ENCODE assay signal across 9 mouse cellular contexts in genomic region chr5:119691075-119691474, GRCm38 (mm10). TPM values are rescaled to one million over a fixed set of nuclear protein-coding genes. Genes with fewer than 3 reads are reported as not detected.
A peak's percentile ranks its signal among the peaks of the same experiment; 100 is the strongest.
DNase-seq lines count a peak whose midpoint lies in the region; ATAC-seq and TF ChIP-seq lines count a peak whose summit lies in the region.
"Had no signal": no experiment of that assay in that cellular context is flagged by ENCODE, and none has a peak within 500 bp of the region (broad histone marks: within the 10 kb centered on the region; RNA-seq: fewer than 3 reads in every experiment).

No protein-coding gene starts in this region.

- peak; percentile 38 for TF ChIP-seq RAD21 in MEL (IDR thresholded peaks at IDR 0.05; ENCODE audit: low read depth, low read length)

- H3K79me2 ChIP-seq in MEL (ENCODE audit: control insufficient read depth, insufficient read depth, low read length, poor library complexity): no peaks in the 10 kb centered on the region

- WGBS in lung, embryonic 14.5 days: under 1% methylated on average over 13 of the region's 13 CpGs

- TF ChIP-seq EP300 in MEL (IDR thresholded peaks at IDR 0.05; ENCODE audit: low read depth in 1 of 2, low read length in 2 of 2): no peak

- peak; percentile 39 for DNase-seq in cerebellum, adult 11 months
- peak; percentile 12 for DNase-seq in MEL (ENCODE audit: low read depth, low spot score)
- peak; percentile 82 to 87 for DNase-seq in cerebellum, postnatal 14 days
- DNase-seq in gastrocnemius, postnatal 25 days: peak; percentile 38
- peak; percentile 54 to 77 for DNase-seq in layer of hippocampus, adult 18-20 months (ENCODE audit: low spot score in 2 of 2)
- peak; percentile 96 for DNase-seq in lung, embryonic 14.5 days
- peak; percentile 56 for DNase-seq in skeletal muscle tissue, adult 2 months (ENCODE audit: low read depth, low spot score)

- no peaks in the 10 kb centered on the region for H3K4me1 ChIP-seq in MEL (ENCODE audit: control insufficient read depth in 1 of 2, insufficient read depth in 2 of 2, low read length in 2 of 2)
- H3K4me1 ChIP-seq in lung, embryonic 14.5 days (ENCODE audit: insufficient read depth): peaks cover 18% of the 10 kb centered on the region

- no peak overlapping the region for H3K4me2 ChIP-seq in lung, embryonic 14.5 days

- TF ChIP-seq POLR2A in MEL (IDR thresholded peaks at IDR 0.05; ENCODE audit: control insufficient read depth in 1 of 2, insufficient read depth in 1 of 2, low read depth in 1 of 2, low read length in 2 of 2, poor library complexity in 1 of 2): no peak

- H3K27ac ChIP-seq in MEL (ENCODE audit: control insufficient read depth, low read depth, low read length): no peak overlapping the region
- no peak overlapping the region for H3K27ac ChIP-seq in lung, embryonic 14.5 days (ENCODE audit: low read depth)

- H3K27me3 ChIP-seq in MEL (ENCODE audit: control insufficient read depth in 1 of 2, insufficient read depth in 2 of 2, low read length in 2 of 2): no peaks in the 10 kb centered on the region
- peaks cover 36% of the 10 kb centered on the region for H3K27me3 ChIP-seq in lung, embryonic 14.5 days (ENCODE audit: insufficient read depth, low read length)

- H3K9me3 ChIP-seq in MEL (replicated peaks; ENCODE audit: insufficient read depth, low read length): no peaks in the 10 kb centered on the region
- no peaks in the 10 kb centered on the region for H3K9me3 ChIP-seq in lung, embryonic 14.5 days (ENCODE audit: low read depth, low read length)

- ATAC-seq in cerebellum, adult (ENCODE audit: insufficient number of reproducible peaks, low FRiP score, low TSS enrichment): no peak; the same call in 1 of the 2 replicates
- no peak for ATAC-seq in lung, embryonic 14.5 days (ENCODE audit: insufficient read depth)

- H3K9ac ChIP-seq in MEL (ENCODE audit: control insufficient read depth, low read depth, low read length, poor library complexity, severe bottlenecking): no peak overlapping the region
- no peak overlapping the region for H3K9ac ChIP-seq in lung, embryonic 14.5 days

- H3K36me3 ChIP-seq in MEL (ENCODE audit: control insufficient read depth in 1 of 2, insufficient read depth in 2 of 2, low read length in 2 of 2): no peaks in the 10 kb centered on the region
- no peaks in the 10 kb centered on the region for H3K36me3 ChIP-seq in lung, embryonic 14.5 days (ENCODE audit: insufficient read depth)
- H3K36me3 ChIP-seq: G1E had no signal

- H3K4me3 ChIP-seq in MEL (ENCODE audit: control insufficient read depth in 1 of 2, insufficient read depth in 1 of 2, low read depth in 2 of 2, low read length in 2 of 2): no peak overlapping the region
- no peak overlapping the region for H3K4me3 ChIP-seq in lung, embryonic 14.5 days (ENCODE audit: low read depth, low read length)

- TF ChIP-seq CTCF in MEL (IDR thresholded peaks at IDR 0.05 in 2 of 3, conservative IDR thresholded peaks at IDR 0.05 in 1 of 3; ENCODE audit: control insufficient read depth in 1 of 3, insufficient read depth in 1 of 3, low read depth in 2 of 3, low read length in 3 of 3, poor library complexity in 1 of 3, severe bottlenecking in 1 of 3): peak; percentile 18 to 76 (median 39); a peak in 4 of 6 replicates
- TF ChIP-seq CTCF in lung, embryonic 14.5 days (IDR thresholded peaks at IDR 0.05; ENCODE audit: low read depth): peak; percentile 91

TF ChIP-seq in MEL, 35 proteins besides CTCF, POLR2A, EP300 and RAD21:
- TF ChIP-seq USF2 (IDR thresholded peaks at IDR 0.05; ENCODE audit: borderline replicate concordance in 1 of 2, insufficient read depth in 1 of 2, low read depth in 1 of 2, low read length in 2 of 2) (no peak), NRF1 (IDR thresholded peaks at IDR 0.05; ENCODE audit: insufficient read depth, low read depth, low read length, poor library complexity, severe bottlenecking) (no peak), ZC3H11A (IDR thresholded peaks at IDR 0.05; ENCODE audit: low read depth, low read length) (no peak), SMC3 (IDR thresholded peaks at IDR 0.05; ENCODE audit: low read depth, low read length) (peak; percentile 38), MXI1 (IDR thresholded peaks at IDR 0.05; ENCODE audit: low read depth, low read length) (no peak), ZKSCAN1 (IDR thresholded peaks at IDR 0.05; ENCODE audit: low read depth, low read length) (no peak), POLR2AphosphoS2 (IDR thresholded peaks at IDR 0.05; ENCODE audit: low read length) (no peak), TAL1 (IDR thresholded peaks at IDR 0.05; ENCODE audit: low read length) (no peak), MAZ (IDR thresholded peaks at IDR 0.05; ENCODE audit: low read depth, low read length) (no peak)

RNA-seq across cellular contexts. Expression of gene Tbx3, which starts 20.6 kb away (rescaled TPM):
- not detected in 2 replicates for total RNA-seq in MEL (2012; rRNA removed)
- polyA plus RNA-seq in MEL (2012; ENCODE audit: insufficient read depth in 1 of 2, insufficient read length in 2 of 2, low read depth in 1 of 2, low replicate concordance in 2 of 2, missing spikeins in 1 of 2): not detected
- total RNA-seq in gastrocnemius, postnatal 25 days (2021): 1 to 10 TPM; 2.6 to 4.3 TPM
- 1 to 10 TPM; 2.7 to 3.1 TPM for total RNA-seq in layer of hippocampus, adult 18-20 months (2021)
- polyA plus RNA-seq in lung, embryonic 14.5 days (2014; fragmentation: Nextera tagmentation; extraction: Ambion mirVana): 82.1 and 84.8 TPM in 2 replicates
- polyA plus RNA-seq: G1E had no signal

Comparison
In these comparisons a context has a peak if more than half of its experiments do, and no peak if none do; other contexts are left out.
1. DNase-seq: peak in every context shown above with its lines; median percentile 96 in lung, embryonic 14.5 days; 84 in cerebellum, postnatal 14 days; 66 in layer of hippocampus, adult 18-20 months; 56 in skeletal muscle tissue, adult 2 months; 39 in cerebellum, adult 11 months; 38 in gastrocnemius, postnatal 25 days; 12 in MEL.